Mouse (Mus musculus): ENCODE measurements around the gene Tex46.

The Tex46 gene
- long read RNA-seq, experiment 1, result 0 reads
- long read RNA-seq, experiment 2, result 0 reads

- intact Hi-C loops (cut with DNase I), result no loop called here
These were observed at the start of gene Tex46 for GRCm38 (mm10) chr4:136610387-136610856. Gene Tex46 (plus strand): TSS chr4:136610437.

GRCm38 (mm10) chr4:136562755-136563154 is 47.5 kb upstream of the Tex46 start:
- intact Hi-C loops (cut with DNase I), result no loop called here

DNA sequence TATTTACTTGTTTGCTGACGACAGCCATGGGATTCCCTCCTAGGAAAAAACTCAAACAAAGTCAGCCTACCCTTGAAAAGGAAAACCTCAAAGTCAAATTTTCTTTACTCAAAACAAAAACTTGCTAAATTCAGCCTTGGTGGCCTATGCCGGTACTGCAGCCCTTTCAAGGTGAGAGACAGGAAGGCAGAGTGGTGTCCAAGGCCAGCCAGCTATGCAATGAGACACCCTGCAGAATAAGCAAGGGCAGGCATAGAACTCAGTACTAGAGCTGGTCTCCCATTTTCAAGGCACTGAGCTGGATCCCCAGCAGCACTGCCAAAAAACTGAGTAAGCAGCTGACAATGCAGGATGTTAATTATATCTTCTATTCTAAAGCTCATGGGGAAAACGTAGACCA is 41.6 kb upstream of the Tex46 start:
- intact Hi-C loops (cut with DNase I), result loop anchor here (5.0 kb wide), 1 partner anchor 34 kb away; the partner anchor contains the start of gene Kdm1a

DNA sequence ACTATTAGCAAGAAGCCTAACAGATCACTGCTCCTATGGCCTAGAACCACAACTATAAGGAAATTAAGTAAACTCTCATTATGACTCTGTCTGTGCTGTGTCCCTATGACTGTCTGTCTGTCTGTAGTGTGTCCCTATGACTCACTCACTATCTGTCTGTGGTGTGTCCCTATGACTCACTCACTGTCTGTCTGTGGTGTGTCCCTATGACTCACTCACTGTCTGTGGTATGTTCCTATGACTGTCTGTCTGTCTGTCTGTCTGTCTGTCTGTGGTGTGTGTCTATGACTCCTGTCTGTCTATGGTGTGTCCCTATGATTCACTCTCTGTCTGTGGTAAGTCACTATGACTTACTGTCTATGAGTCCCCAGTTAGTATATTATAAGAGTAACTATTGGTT is 40.2 kb upstream of the Tex46 start:
- intact Hi-C loops (cut with DNase I), result loop anchor here (5.0 kb wide), 1 partner anchor 32 kb away; the partner anchor contains the start of gene Kdm1a

- intact Hi-C loops (cut with DNase I), result no loop called here
These were observed 28.4 kb upstream of the Tex46 start for GRCm38 (mm10) chr4:136581885-136582284.

DNA sequence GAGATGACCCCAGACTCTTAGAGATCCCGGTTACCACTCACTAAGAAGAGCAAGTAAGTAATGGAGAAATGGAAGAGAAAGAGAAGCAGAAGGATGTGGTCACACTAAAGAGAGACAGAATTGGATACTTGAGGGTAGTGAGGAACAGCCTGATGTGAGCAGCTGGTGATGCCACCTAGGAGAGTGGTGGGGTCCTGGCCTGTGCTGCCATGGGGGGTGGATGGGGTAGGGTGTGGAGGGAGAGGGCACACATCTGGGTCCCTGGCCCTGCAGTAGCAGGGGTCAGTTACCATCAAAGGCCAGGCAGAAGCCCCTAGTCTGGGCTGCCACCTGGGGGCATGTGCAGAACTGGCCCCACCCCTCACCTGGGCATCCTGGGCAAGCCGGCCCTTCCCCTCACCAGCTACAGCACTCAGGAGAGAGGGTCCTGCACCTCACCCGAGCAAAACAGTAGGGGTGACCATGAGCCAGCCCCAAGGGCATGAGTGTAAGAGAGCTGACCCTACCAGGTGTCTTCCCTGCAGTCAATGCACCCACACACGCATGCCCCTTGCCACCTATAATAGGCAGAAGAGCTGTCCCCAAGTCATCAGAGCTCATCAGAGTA is 22.9 kb upstream of the Tex46 start:
- intact Hi-C loops (cut with DNase I), result no loop called here

DNA sequence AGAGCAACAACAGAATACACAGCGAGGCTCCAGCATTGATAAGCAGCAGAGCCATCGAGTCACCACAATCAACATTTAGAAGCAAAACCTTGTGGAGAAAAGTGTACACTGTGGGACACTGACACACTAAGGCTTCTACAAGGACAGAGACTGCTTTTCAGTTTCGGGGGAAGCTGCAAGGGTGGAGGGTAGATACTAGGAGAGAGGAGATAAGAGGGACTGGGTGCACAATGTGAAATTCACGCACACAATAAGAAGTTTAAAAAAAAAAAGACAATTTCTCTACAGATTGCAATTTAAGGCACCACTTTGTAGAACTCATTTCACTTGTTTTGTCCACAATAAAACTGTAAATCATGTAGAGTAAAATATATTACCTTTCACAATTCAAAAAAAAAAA is 22.2 kb upstream of the Tex46 start:
- intact Hi-C loops (cut with DNase I), result no loop called here

- intact Hi-C loops (cut with DNase I), result loop anchor here (5.0 kb wide), 1 partner anchor 35 kb away; no protein-coding TSS in a partner anchor
These were observed 18.1 kb upstream of the Tex46 start for GRCm38 (mm10) chr4:136592111-136592510.

GRCm38 (mm10) chr4:136594006-136594405 is 16.2 kb upstream of the Tex46 start:
- intact Hi-C loops (cut with DNase I), result loop anchor here (5.0 kb wide), 1 partner anchor 37 kb away; no protein-coding TSS in a partner anchor

DNA sequence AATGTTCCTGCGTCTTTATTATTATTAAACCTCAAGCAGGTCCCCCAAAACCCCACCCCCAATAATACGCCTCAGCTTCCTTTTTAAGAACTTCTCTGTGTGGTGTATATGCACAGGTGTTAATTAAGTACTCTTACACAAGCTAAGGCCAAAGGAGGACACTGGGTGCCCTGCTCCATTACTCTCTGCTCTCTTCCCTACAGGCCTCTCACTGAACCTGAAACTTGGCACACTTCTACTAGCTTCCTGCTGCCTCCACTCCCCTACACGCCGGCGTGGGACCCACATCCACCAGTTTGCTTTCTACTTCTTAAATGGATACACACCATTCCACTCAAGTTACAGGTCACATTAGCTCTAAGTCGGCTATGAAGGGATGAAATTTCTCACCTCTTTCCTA is 15.0 kb upstream of the Tex46 start:
- intact Hi-C loops (cut with DNase I), result no loop called here

GRCm38 (mm10) chr4:136598268-136598876 is 11.9 kb upstream of the Tex46 start:
- intact Hi-C loops (cut with DNase I), result no loop called here

DNA sequence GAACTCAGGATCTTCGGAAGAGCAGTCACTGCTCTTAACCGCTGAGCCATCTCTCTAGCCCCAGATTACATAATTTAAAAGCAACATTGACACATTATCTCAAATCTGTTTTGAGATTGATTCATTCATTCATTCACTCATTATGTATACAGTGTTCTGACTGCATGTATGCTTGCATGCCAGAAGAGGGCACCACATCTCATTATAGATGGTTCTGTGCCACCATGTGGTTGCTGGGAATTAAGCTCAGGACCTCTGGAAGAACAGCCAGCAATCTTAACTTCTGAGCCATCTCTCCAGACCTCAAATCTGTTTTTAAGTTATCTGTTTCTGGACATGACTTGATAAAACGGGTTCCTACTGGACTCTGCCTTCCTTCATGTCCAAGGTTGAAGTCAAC is 10.4 kb upstream of the Tex46 start:
- intact Hi-C loops (cut with DNase I), result loop anchor here (5.0 to 10.0 kb wide), 3 partner anchors 33 to 545 kb away; partner anchors contain the start of gene Rpl11

DNA sequence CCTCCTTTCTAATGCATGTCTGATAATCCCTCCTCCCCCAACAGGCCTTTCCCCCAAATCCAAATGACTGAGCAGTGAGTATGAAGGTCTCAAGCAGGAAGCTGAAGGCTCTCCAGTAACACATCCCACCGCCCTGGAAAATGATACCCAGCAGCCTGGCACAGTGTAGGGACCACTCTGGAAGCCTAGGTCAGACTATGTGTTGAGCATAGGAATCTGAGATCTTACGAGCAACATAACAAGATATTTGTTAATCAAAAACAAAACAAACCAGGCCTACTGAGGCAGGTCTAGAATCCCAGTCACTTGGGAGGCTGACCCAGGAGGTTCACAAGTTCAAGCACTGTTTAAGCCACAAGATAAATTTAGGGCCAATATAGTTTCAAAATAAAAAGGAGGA is 9.7 kb upstream of the Tex46 start:
- intact Hi-C loops (cut with DNase I), result loop anchor here (5.0 to 10.0 kb wide), 3 partner anchors 33 to 546 kb away; partner anchors contain the start of gene Rpl11

DNA sequence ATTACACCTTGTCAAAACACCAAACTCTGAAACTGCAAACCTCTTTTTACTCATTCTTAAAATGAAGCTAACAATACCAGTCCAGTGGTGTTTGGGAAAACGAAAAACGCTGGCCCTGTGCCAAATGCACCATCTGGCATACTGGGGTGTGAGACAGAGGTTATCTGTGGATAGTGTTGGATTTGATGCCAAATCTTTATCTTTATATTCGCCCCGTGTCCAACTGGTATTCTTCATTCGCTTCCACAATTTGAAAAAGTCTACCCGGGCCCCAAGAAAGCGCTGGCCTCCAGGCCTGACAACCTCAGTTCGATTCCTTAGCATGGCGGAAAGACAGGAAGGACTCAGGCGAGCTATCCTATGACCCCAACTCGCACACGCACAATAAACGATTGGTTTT is 8.8 kb upstream of the Tex46 start:
- intact Hi-C loops (cut with DNase I), result loop anchor here (5.0 to 10.0 kb wide), 3 partner anchors 34 to 547 kb away; partner anchors contain the start of gene Rpl11

- intact Hi-C loops (cut with DNase I), result loop anchor here (5.0 to 10.0 kb wide), 3 partner anchors 35 to 547 kb away; partner anchors contain the start of gene Rpl11
These were observed 8.2 kb upstream of the Tex46 start for GRCm38 (mm10) chr4:136602018-136602554.

DNA sequence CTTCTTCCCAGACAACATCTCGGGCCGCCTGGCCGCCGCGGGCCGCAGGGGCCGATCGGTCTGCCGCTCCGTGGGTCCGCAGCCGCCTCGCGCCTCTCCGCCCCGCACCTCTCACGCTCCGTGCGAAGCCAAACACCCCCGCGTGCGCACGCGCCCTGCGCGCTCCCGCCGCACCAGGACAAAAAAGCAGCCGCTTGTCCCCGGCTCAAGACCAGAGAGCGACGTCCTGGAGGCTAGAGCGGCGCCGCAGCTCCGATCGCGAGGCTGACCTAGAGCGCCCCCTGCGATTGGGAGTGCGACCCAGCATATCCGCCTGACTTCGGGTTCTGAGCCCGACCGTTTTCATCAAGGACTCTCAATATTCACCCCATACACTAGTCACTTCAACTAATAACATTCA is 7.7 kb upstream of the Tex46 start, which contains the start of gene Kdm1a:
Gene Kdm1a (minus strand): TSS at position 156 of the 400 bp plus-strand sequence.
- intact Hi-C loops (cut with DNase I), result loop anchor here (5.0 to 10.0 kb wide), 3 partner anchors 35 to 548 kb away; partner anchors contain the start of gene Rpl11

- intact Hi-C loops (cut with DNase I), result loop anchor here (10.0 kb wide), 1 partner anchor 551 kb away; the partner anchor contains the start of gene Rpl11
These were observed 4.3 kb upstream of the Tex46 start for GRCm38 (mm10) chr4:136605756-136606485.

GRCm38 (mm10) chr4:136613657-136614056 is 3.4 kb downstream of the Tex46 start:
- intact Hi-C loops (cut with DNase I), result no loop called here

GRCm38 (mm10) chr4:136621336-136621735 is 11.1 kb downstream of the Tex46 start:
- intact Hi-C loops (cut with DNase I), result loop anchor here (5.0 kb wide), 1 partner anchor 94 kb away; no protein-coding TSS in a partner anchor

DNA sequence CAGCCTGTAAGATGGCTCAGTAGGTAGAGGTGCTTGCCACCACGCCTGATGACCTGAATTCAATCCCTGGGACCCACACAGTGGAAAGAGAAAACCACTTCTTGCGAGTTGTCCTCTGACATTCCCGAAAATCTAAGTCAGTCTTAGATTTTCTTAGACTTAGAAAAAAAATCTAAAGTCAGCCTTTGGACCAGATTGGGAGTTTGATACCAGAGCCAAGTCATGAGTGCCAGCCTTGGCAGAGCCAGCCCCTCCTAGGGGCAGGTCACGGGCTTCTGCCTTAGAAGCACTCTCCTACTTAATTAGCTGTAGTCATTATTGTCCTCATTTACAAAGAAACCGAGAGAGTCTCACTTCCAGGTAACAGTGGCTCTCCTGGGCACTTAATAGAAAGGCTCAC is 11.7 kb downstream of the Tex46 start:
- intact Hi-C loops (cut with DNase I), result loop anchor here (2.0 to 5.0 kb wide), 2 partner anchors 95 to 253 kb away; no protein-coding TSS in a partner anchor

DNA sequence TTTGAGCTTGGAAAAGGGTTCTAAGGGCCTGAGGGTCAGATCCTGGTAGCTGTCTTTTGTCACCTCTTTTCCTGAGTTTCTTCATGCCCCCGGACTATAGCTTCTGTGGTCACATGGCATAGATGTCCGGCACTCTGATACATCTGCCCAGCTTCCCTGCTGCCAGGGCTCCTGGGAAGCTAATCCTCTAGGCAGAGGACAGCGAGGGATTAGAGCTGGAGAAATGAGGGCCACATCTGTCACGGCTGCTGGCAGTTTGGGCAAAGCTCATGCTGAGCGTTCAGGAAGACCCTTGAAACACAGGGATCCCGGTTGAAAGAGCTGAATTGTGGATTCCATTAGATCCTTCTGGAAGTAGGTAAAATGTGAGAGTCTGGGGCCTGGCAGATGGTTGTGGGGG is 12.2 kb downstream of the Tex46 start, which contains the start of gene Lactbl1:
Gene Lactbl1 (plus strand): TSS at position 234 of the 400 bp plus-strand sequence.
- intact Hi-C loops (cut with DNase I), result loop anchor here (2.0 to 5.0 kb wide), 2 partner anchors 95 to 254 kb away; no protein-coding TSS in a partner anchor

Measured in adrenal gland (tissue).